Mouse (Mus musculus) intestine, embryonic 15.5 days (tissue): ENCODE data around the gene Arhgap6. TPM values are rescaled to one million over a fixed set of nuclear protein-coding genes. Genes with fewer than 3 reads are reported as not detected.

ENCODE experiments used
- polyA plus RNA-seq: library from polyadenylated mRNA; unstranded; fragments of >200 nt; fragmentation: Nextera tagmentation; extraction: Ambion mirVana; gene quantifications from 2 replicates; pipeline ENCODE4 v1.2.1, GENCODE M21; 2015

The Arhgap6 gene
- polyA plus RNA-seq, 1 experiment from 2014 or later, result 5.6 TPM

Other genes starting within 250 kb of the Arhgap6 start
- 0.14 and 0.16 TPM in 2 replicates for gene Frmpd4, start 217.9 kb upstream of the Arhgap6 start, polyA plus RNA-seq
- gene Msl3, start 121.2 kb upstream of the Arhgap6 start, polyA plus RNA-seq, result 33.8 and 37.6 TPM in 2 replicates